Mouse (Mus musculus) forebrain, embryonic 15.5 days (tissue): ENCODE measurements around the gene Vnn3. TPM values are rescaled to one million over a fixed set of nuclear protein-coding genes. Genes with fewer than 3 reads are reported as not detected.
A peak's percentile ranks its signal among the peaks of the same experiment; 100 is the strongest.

ENCODE experiments used
- ATAC-seq: fragments of 200-750 bp; cut with Nextera tagmentation; replicated peaks from 2 replicates; pipeline ENCODE4 v1.8.0; 2017; ENCODE audit warnings: mild to moderate bottlenecking, moderate TSS enrichment, moderate library complexity
- H3K27ac ChIP-seq: fragments of 300-500 bp; sonication (generic); replicated peaks from 2 replicates; pipeline ENCODE4 v1.5.1; 2015; ENCODE audit warnings: mild to moderate bottlenecking, inconsistent platforms
- H3K27me3 ChIP-seq: fragments of 300-500 bp; sonication (generic); 2 replicates; pipeline ENCODE4 v1.6.1; 2015; ENCODE audit warnings: inconsistent platforms
- H3K36me3 ChIP-seq: fragments of 300-500 bp; sonication (generic); 2 replicates; pipeline ENCODE4 v1.6.1; 2015; ENCODE audit warnings: mild to moderate bottlenecking, inconsistent platforms
- H3K4me1 ChIP-seq: fragments of 300-500 bp; sonication (generic); 2 replicates; pipeline ENCODE4 v1.6.1; 2015; ENCODE audit warnings: inconsistent platforms
- H3K4me2 ChIP-seq: fragments of 300-500 bp; sonication (generic); replicated peaks from 2 replicates; pipeline ENCODE4 v1.6.1; 2015; ENCODE audit warnings: mild to moderate bottlenecking, inconsistent platforms
- H3K4me3 ChIP-seq: fragments of 300-500 bp; sonication (generic); 2 replicates; pipeline ENCODE4 v1.5.1; 2015; ENCODE audit warnings: mild to moderate bottlenecking, inconsistent platforms
- H3K9ac ChIP-seq: fragments of 300-500 bp; sonication (generic); replicated peaks from 2 replicates; pipeline ENCODE4 v1.6.1; 2015; ENCODE audit warnings: mild to moderate bottlenecking, inconsistent platforms
- H3K9me3 ChIP-seq: fragments of 300-500 bp; sonication (generic); 2 replicates; pipeline ENCODE4 v1.6.1; 2016; ENCODE audit warnings: inconsistent platforms
- WGBS: fragments of 180-500 bp; shearing (Covaris S2); methylation state at CpG from one replicate; pipeline ENCODE4 v1.1.7; 2015; ENCODE audit warnings: mixed read lengths; 5-methylcytosine and 5-hydroxymethylcytosine counted together
- polyA plus RNA-seq: library from polyadenylated mRNA; unstranded; fragments of >200 nt; fragmentation: Nextera tagmentation; extraction: Ambion mirVana; gene quantifications from 2 replicates; pipeline ENCODE4 v1.2.1, GENCODE M21; 2015

Vnn3 gene
- polyA plus RNA-seq, result 0.10 TPM in 1 of 2 replicates, not detected in the other

- WGBS, result 81% methylated on average over 4 of the region's 4 CpGs
- H3K9ac ChIP-seq, result no peak within 1 kb of the TSS
Measured at GRCm38 (mm10) chr10:23851228-23851912, at the start of gene Vnn3. TSS of gene Vnn3 (plus strand) at chr10:23851462.

GRCm38 (mm10) chr10:23802911-23803310, 48.4 kb upstream of the Vnn3 start:
- H3K27ac ChIP-seq, result no peak overlapping the region
- no peak overlapping the region for H3K4me2 ChIP-seq
- WGBS, result 75% methylated on average over 3 of the region's 3 CpGs
- ATAC-seq, result no peak
- no peaks in the 10 kb centered on the region for H3K27me3 ChIP-seq
- peaks cover 43% of the 10 kb centered on the region for H3K36me3 ChIP-seq
- peaks cover 8% of the 10 kb centered on the region; the same call in 1 of the 2 replicates for H3K4me1 ChIP-seq
- H3K9me3 ChIP-seq, result no peaks in the 10 kb centered on the region
- no peak overlapping the region for H3K4me3 ChIP-seq
- no peak overlapping the region for H3K9ac ChIP-seq

More at GRCm38 (mm10) chr10:23851228-23851912, at the start of gene Vnn3:
- Histone ChIP-seq H3K4me2 (no peak within 1 kb of the TSS), H3K36me3 (no peaks in the 10 kb centered on the region), H3K4me3 (no peak within 1 kb of the TSS), H3K9me3 (no peaks in the 10 kb centered on the region), H3K27ac (no peak within 1 kb of the TSS), H3K4me1 (no peaks in the 10 kb centered on the region), H3K27me3 (no peaks in the 10 kb centered on the region)
- ATAC-seq, result no peak

- Histone ChIP-seq H3K36me3 (peaks cover 46% of the 10 kb centered on the region), H3K4me1 (no peaks in the 10 kb centered on the region), H3K27ac (no peak overlapping the region), H3K9ac (no peak overlapping the region), H3K9me3 (no peaks in the 10 kb centered on the region), H3K4me2 (no peak overlapping the region), H3K4me3 (no peak overlapping the region), H3K27me3 (no peaks in the 10 kb centered on the region)
- WGBS, result 69% methylated on average over 3 of the region's 3 CpGs
- no peak for ATAC-seq
Measured at GRCm38 (mm10) chr10:23804665-23805064, 46.6 kb upstream of the Vnn3 start.

- ATAC-seq, result no peak
- no peak overlapping the region for H3K4me2 ChIP-seq
- no peaks in the 10 kb centered on the region for H3K4me1 ChIP-seq
- peaks cover 41% of the 10 kb centered on the region for H3K36me3 ChIP-seq
- 43% methylated on average over 4 of the region's 4 CpGs for WGBS
- no peak overlapping the region for H3K27ac ChIP-seq
- H3K27me3 ChIP-seq, result no peaks in the 10 kb centered on the region
- no peak overlapping the region for H3K9ac ChIP-seq
- no peak overlapping the region for H3K4me3 ChIP-seq
- H3K9me3 ChIP-seq, result no peaks in the 10 kb centered on the region
Measured at GRCm38 (mm10) chr10:23806201-23806600, 45.1 kb upstream of the Vnn3 start.

- peaks cover 16% of the 10 kb centered on the region; the same call in 1 of the 2 replicates for H3K36me3 ChIP-seq
- ATAC-seq, result peak; percentile 57
- WGBS, result 78% methylated on average over 9 of the region's 12 CpGs
- no peak overlapping the region for H3K4me3 ChIP-seq
- no peaks in the 10 kb centered on the region; the same call in 1 of the 2 replicates for H3K4me1 ChIP-seq
- H3K27ac ChIP-seq, result no peak overlapping the region
- no peak overlapping the region for H3K9ac ChIP-seq
- H3K27me3 ChIP-seq, result no peaks in the 10 kb centered on the region
- H3K4me2 ChIP-seq, result no peak overlapping the region
- H3K9me3 ChIP-seq, result no peaks in the 10 kb centered on the region
Measured at GRCm38 (mm10) chr10:23811635-23812437, 39.4 kb upstream of the Vnn3 start.

GRCm38 (mm10) chr10:23812438-23812759, 38.9 kb upstream of the Vnn3 start:
- ATAC-seq, result peak; percentile 42; the same call in 1 of the 2 replicates
- Histone ChIP-seq H3K9ac (no peak overlapping the region), H3K4me1 (no peaks in the 10 kb centered on the region; the same call in 1 of the 2 replicates), H3K4me2 (no peak overlapping the region), H3K4me3 (no peak overlapping the region), H3K27me3 (no peaks in the 10 kb centered on the region), H3K27ac (no peak overlapping the region), H3K36me3 (peaks cover 12% of the 10 kb centered on the region; the same call in 1 of the 2 replicates), H3K9me3 (no peaks in the 10 kb centered on the region)

GRCm38 (mm10) chr10:23812852-23813766, 38.2 kb upstream of the Vnn3 start:
- H3K4me3 ChIP-seq, result no peak overlapping the region
- WGBS, result 34% methylated on average over 11 of the region's 11 CpGs
- peaks cover 11% of the 10 kb centered on the region; the same call in 1 of the 2 replicates for H3K36me3 ChIP-seq
- no peak overlapping the region for H3K9ac ChIP-seq
- no peaks in the 10 kb centered on the region for H3K27me3 ChIP-seq
- no peak overlapping the region for H3K27ac ChIP-seq
- H3K4me2 ChIP-seq, result no peak overlapping the region
- no peaks in the 10 kb centered on the region; the same call in 1 of the 2 replicates for H3K4me1 ChIP-seq
- peak; percentile 57 for ATAC-seq
- no peaks in the 10 kb centered on the region for H3K9me3 ChIP-seq

GRCm38 (mm10) chr10:23815168-23815567, 36.1 kb upstream of the Vnn3 start:
- H3K4me1 ChIP-seq, result no peaks in the 10 kb centered on the region; the same call in 1 of the 2 replicates
- ATAC-seq, result peak; percentile 31; the same call in 1 of the 2 replicates

GRCm38 (mm10) chr10:23816241-23816640, 35.0 kb upstream of the Vnn3 start:
- H3K4me1 ChIP-seq, result no peaks in the 10 kb centered on the region; the same call in 1 of the 2 replicates
- no peaks in the 10 kb centered on the region for H3K27me3 ChIP-seq
- H3K4me3 ChIP-seq, result no peak overlapping the region
- WGBS, result 93% methylated on average over 7 of the region's 7 CpGs
- H3K27ac ChIP-seq, result no peak overlapping the region
- ATAC-seq, result no peak
- no peaks in the 10 kb centered on the region for H3K9me3 ChIP-seq
- H3K4me2 ChIP-seq, result no peak overlapping the region
- H3K36me3 ChIP-seq, result peaks cover 30% of the 10 kb centered on the region
- H3K9ac ChIP-seq, result no peak overlapping the region

More at GRCm38 (mm10) chr10:23815168-23815567, 36.1 kb upstream of the Vnn3 start:
- peaks cover 25% of the 10 kb centered on the region for H3K36me3 ChIP-seq
- H3K27me3 ChIP-seq, result no peaks in the 10 kb centered on the region
- 36% methylated on average over 1 of the region's 1 CpGs for WGBS
- no peak overlapping the region for H3K4me3 ChIP-seq
- no peak overlapping the region for H3K4me2 ChIP-seq
- no peaks in the 10 kb centered on the region for H3K9me3 ChIP-seq
- no peak overlapping the region for H3K27ac ChIP-seq
- no peak overlapping the region for H3K9ac ChIP-seq

- no peak overlapping the region for H3K4me2 ChIP-seq
- WGBS, result 92% methylated on average over 7 of the region's 7 CpGs
- no peak overlapping the region for H3K4me3 ChIP-seq
- no peaks in the 10 kb centered on the region for H3K27me3 ChIP-seq
- H3K27ac ChIP-seq, result no peak overlapping the region
- H3K9me3 ChIP-seq, result no peaks in the 10 kb centered on the region
- H3K9ac ChIP-seq, result no peak overlapping the region
- no peaks in the 10 kb centered on the region for H3K4me1 ChIP-seq
- H3K36me3 ChIP-seq, result peaks cover 61% of the 10 kb centered on the region
- no peak for ATAC-seq
Measured at GRCm38 (mm10) chr10:23826516-23826915, 24.7 kb upstream of the Vnn3 start.

GRCm38 (mm10) chr10:23836003-23836964, 15.0 kb upstream of the Vnn3 start:
- H3K4me3 ChIP-seq, result no peak overlapping the region
- no peak overlapping the region for H3K27ac ChIP-seq
- 86% methylated on average over 9 of the region's 9 CpGs for WGBS
- no peaks in the 10 kb centered on the region for H3K4me1 ChIP-seq
- H3K9ac ChIP-seq, result no peak overlapping the region
- H3K9me3 ChIP-seq, result no peaks in the 10 kb centered on the region
- H3K4me2 ChIP-seq, result no peak overlapping the region
- H3K36me3 ChIP-seq, result no peaks in the 10 kb centered on the region
- ATAC-seq, result no peak
- H3K27me3 ChIP-seq, result no peaks in the 10 kb centered on the region
